Mouse (Mus musculus): Measurements from ENCODE around the gene Cnppd1. TPM values are rescaled to one million over a fixed set of nuclear protein-coding genes. Genes with fewer than 3 reads are reported as not detected.

Cnppd1 gene
- polyA plus RNA-seq, 1 experiment: 100 TPM

DNA sequence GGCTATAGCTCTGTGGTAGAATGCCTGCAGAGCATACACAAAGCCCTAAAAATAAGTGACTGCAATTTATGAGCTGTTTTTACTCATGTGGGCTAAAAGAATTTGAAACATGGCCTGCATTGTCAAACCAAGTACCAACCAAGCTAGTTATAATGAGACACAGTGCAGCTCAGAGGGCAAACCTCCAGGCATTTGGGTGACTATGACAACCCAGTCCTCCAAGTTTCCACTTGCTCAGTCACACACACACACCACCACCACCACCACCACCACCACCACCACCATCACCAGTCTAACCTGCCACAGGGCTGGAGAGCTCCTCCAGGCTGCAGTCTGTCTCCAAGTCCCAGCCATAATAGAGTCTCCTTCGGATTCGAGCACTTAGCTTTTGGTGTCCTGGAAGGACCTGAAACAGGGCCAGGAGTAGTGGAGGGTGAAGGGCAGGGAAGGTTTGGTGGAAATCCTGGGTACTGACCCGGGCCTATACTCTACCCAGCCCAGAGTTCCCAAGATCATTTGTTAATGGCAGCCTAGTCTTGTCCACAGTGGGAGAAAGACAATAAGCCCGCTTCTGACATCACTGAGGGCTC lies 1.8 kb downstream of the Cnppd1 start:
- H3K27ac ChIP-seq (ENCODE audit: control insufficient read depth, insufficient read depth, low read depth, low read length, poor library complexity): peak overlapping the region; percentile 92
- 35% methylated on average over 4 of the region's 4 CpGs for WGBS
- peaks cover 2% of the 10 kb centered on the region; the same call in 1 of the 2 replicates for H3K4me1 ChIP-seq (ENCODE audit: control insufficient read depth, insufficient read depth, low read length)
- TF ChIP-seq POLR2A (IDR thresholded peaks at IDR 0.05; ENCODE audit: borderline replicate concordance, control insufficient read depth, low read depth, low read length) (no peak), CTCF (IDR thresholded peaks at IDR 0.05; ENCODE audit: control insufficient read depth, insufficient read depth, low read length) (no peak)
- H3K4me3 ChIP-seq (replicated peaks; ENCODE audit: control insufficient read depth, low read depth, low read length): peak overlapping the region; percentile 78

DNA sequence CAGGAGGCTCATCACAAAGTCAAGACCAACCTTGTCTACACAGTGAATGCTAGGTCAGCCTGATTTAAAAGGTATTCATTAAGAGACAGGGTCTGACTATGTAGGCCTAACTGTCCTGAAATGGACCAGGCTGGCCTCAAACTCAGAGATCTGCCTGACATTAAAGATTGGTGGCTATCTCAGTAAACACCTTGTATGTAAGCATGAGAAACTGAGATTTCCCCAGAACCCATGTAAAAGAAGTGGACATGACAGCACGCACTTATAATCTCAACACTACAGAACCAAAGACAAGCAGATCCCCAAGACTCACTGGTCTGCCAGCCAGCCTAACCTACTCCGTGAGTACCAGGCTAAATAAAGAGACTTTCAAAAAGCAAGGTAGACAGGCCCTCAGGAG lies 4.1 kb downstream of the Cnppd1 start:
- no peak for TF ChIP-seq POLR2A (IDR thresholded peaks at IDR 0.05; ENCODE audit: borderline replicate concordance, control insufficient read depth, low read depth, low read length)
- Histone ChIP-seq H3K27ac (ENCODE audit: control insufficient read depth, insufficient read depth, low read depth, low read length, poor library complexity) (no peak overlapping the region), H3K4me1 (ENCODE audit: control insufficient read depth, insufficient read depth, low read length) (peaks cover 1% of the 10 kb centered on the region; the same call in 1 of the 2 replicates), H3K4me3 (replicated peaks; ENCODE audit: control insufficient read depth, low read depth, low read length) (no peak overlapping the region)
- 83% methylated on average over 2 of the region's 2 CpGs for WGBS

- no peak for TF ChIP-seq POLR2A (IDR thresholded peaks at IDR 0.05; ENCODE audit: borderline replicate concordance, control insufficient read depth, low read depth, low read length)
- no peak for TF ChIP-seq CTCF (IDR thresholded peaks at IDR 0.05; ENCODE audit: control insufficient read depth, insufficient read depth, low read length)
- no peak overlapping the region for H3K4me3 ChIP-seq (replicated peaks; ENCODE audit: control insufficient read depth, low read depth, low read length)
These were observed 5.8 kb downstream of the Cnppd1 start for GRCm38 (mm10) chr1:75136730-75137129.

GRCm38 (mm10) chr1:75136293-75136692 lies 6.2 kb downstream of the Cnppd1 start:
- Histone ChIP-seq H3K4me3 (replicated peaks; ENCODE audit: control insufficient read depth, low read depth, low read length) (no peak overlapping the region), H3K4me1 (ENCODE audit: control insufficient read depth, insufficient read depth, low read length) (no peaks in the 10 kb centered on the region; the same call in 1 of the 2 replicates), H3K27ac (ENCODE audit: control insufficient read depth, insufficient read depth, low read depth, low read length, poor library complexity) (peak overlapping the region; percentile 75)
- 71% methylated on average over 6 of the region's 6 CpGs for WGBS
- no peak for TF ChIP-seq POLR2A (IDR thresholded peaks at IDR 0.05; ENCODE audit: borderline replicate concordance, control insufficient read depth, low read depth, low read length)
- TF ChIP-seq CTCF (IDR thresholded peaks at IDR 0.05; ENCODE audit: control insufficient read depth, insufficient read depth, low read length): no peak

More at GRCm38 (mm10) chr1:75136730-75137129, 5.8 kb downstream of the Cnppd1 start:
- Histone ChIP-seq H3K4me1 (ENCODE audit: control insufficient read depth, insufficient read depth, low read length) (no peaks in the 10 kb centered on the region; the same call in 1 of the 2 replicates), H3K27ac (ENCODE audit: control insufficient read depth, insufficient read depth, low read depth, low read length, poor library complexity) (peak overlapping the region; percentile 75)
- WGBS: 63% methylated on average over 3 of the region's 3 CpGs

DNA sequence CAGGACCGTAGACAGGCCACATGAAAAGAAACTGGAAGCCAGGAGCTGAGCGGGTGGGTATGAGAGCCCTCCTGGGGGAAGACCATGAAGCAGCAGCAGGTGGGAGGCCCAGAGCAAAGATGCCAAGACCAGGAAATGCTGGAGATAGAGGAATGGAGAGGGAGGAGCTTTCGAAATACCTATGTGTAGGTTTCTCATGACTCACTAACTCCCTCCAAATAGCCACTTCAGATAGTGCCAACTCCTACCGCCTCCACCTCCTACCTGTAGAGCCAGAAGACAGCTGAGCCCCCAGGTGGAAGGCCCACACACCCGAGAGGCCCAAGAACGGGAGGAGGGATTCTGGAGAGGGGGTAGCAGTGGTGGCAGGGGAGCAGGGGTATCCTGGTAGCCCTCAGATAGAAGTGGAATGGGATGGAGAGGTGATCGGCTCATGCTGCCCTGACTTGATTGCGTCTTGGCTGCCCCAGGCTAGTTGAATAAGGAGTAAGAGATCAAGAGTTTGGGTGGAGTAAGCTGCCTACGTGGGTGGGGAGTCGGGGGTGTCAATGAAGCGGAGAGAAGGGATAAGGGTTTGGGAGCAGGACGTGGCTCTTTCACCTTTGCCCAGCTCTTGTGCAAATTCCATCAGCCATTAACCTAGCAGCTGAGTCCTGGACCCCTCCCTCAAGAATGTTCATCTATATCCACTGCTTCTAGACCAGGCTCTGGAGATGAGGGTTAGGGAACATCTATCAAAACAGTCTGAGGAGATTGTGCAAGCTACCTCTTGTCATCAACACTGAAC lies 8.9 kb downstream of the Cnppd1 start, which contains the start of gene Slc23a3:
TSS of gene Slc23a3 (minus strand) at position 470 of the 787 bp plus-strand sequence.
- no peak within 1 kb of the TSS for H3K27ac ChIP-seq (ENCODE audit: control insufficient read depth, insufficient read depth, low read depth, low read length, poor library complexity)
- TF ChIP-seq CTCF (IDR thresholded peaks at IDR 0.05; ENCODE audit: control insufficient read depth, insufficient read depth, low read length) (no peak), POLR2A (IDR thresholded peaks at IDR 0.05; ENCODE audit: borderline replicate concordance, control insufficient read depth, low read depth, low read length) (no peak)
- H3K4me1 ChIP-seq (ENCODE audit: control insufficient read depth, insufficient read depth, low read length): no peaks in the 10 kb centered on the region; the same call in 1 of the 2 replicates
- WGBS: 74% methylated on average over 12 of the region's 12 CpGs
- H3K4me3 ChIP-seq (replicated peaks; ENCODE audit: control insufficient read depth, low read depth, low read length): no peak within 1 kb of the TSS

- WGBS: 78% methylated on average over 3 of the region's 3 CpGs
- Histone ChIP-seq H3K27ac (ENCODE audit: control insufficient read depth, insufficient read depth, low read depth, low read length, poor library complexity) (no peak overlapping the region), H3K4me3 (replicated peaks; ENCODE audit: control insufficient read depth, low read depth, low read length) (no peak overlapping the region), H3K4me1 (ENCODE audit: control insufficient read depth, insufficient read depth, low read length) (peaks cover 5% of the 10 kb centered on the region; the same call in 1 of the 2 replicates)
- no peak for TF ChIP-seq POLR2A (IDR thresholded peaks at IDR 0.05; ENCODE audit: borderline replicate concordance, control insufficient read depth, low read depth, low read length)
- TF ChIP-seq CTCF (IDR thresholded peaks at IDR 0.05; ENCODE audit: control insufficient read depth, insufficient read depth, low read length): no peak
These were observed 13.9 kb downstream of the Cnppd1 start for GRCm38 (mm10) chr1:75128641-75129040.

- WGBS: 18% methylated on average over 5 of the region's 5 CpGs
- H3K4me1 ChIP-seq (ENCODE audit: control insufficient read depth, insufficient read depth, low read length): peaks cover 5% of the 10 kb centered on the region; the same call in 1 of the 2 replicates
- H3K4me3 ChIP-seq (replicated peaks; ENCODE audit: control insufficient read depth, low read depth, low read length): peak overlapping the region; percentile 48
- H3K27ac ChIP-seq (ENCODE audit: control insufficient read depth, insufficient read depth, low read depth, low read length, poor library complexity): peak overlapping the region; percentile 98
- TF ChIP-seq CTCF (IDR thresholded peaks at IDR 0.05; ENCODE audit: control insufficient read depth, insufficient read depth, low read length) (no peak), POLR2A (IDR thresholded peaks at IDR 0.05; ENCODE audit: borderline replicate concordance, control insufficient read depth, low read depth, low read length) (no peak)
These were observed 17.1 kb downstream of the Cnppd1 start for GRCm38 (mm10) chr1:75125418-75125817.
